Mouse (Mus musculus): ENCODE measurements around the gene Rapsn. TPM values are rescaled to one million over a fixed set of nuclear protein-coding genes. Genes with fewer than 3 reads are reported as not detected.

Gene Rapsn
- polyA plus RNA-seq, 1 experiment: 2.1 TPM

DNA sequence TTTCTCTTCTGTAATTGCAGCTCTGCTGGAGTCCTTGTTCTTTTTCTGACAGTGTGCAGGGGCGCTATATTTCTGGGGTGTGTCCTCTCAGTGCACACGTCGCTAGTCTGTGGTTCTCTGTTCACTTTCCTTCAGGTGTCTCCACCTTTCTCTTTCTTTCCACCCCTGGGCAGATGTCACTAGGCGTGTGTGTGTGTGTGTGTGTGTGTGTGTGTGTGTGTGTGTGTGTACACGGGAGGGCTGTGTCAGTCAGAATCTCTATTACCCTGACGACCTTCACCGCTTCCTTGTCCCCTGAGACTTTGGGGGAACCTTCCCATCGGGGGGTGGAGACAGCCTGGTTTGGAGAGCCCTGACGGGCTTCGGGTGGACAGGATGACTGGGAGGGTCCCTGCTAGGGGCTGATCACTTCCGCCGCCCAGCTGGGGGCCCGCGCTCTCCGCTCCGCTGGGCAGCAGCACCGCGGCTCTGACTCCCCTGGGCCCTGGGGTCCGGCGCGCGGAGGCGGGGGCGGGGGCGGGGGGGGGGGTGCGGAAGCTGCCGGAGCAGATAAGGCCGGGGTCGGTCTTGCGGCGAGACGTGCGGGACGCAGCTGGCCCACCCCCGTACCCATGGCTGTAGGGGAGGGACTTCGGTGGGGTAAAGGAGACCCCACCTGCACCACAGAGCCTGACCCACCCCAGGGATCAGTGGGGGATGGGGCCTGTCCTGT lies 43.0 kb downstream of the Rapsn start:
- under 1% methylated on average over 35 of the region's 36 CpGs for WGBS
- Histone ChIP-seq H3K27ac (ENCODE audit: control insufficient read depth, insufficient read depth, low read depth, low read length, poor library complexity) (peak overlapping the region; percentile 84), H3K4me3 (replicated peaks; ENCODE audit: control insufficient read depth, low read depth, low read length) (peak overlapping the region; percentile 57)

GRCm38 (mm10) chr2:91079026-91079384 lies 43.6 kb downstream of the Rapsn start:
- H3K4me1 ChIP-seq (ENCODE audit: control insufficient read depth, insufficient read depth, low read length): peaks cover 8% of the 10 kb centered on the region
- TF ChIP-seq POLR2A (IDR thresholded peaks at IDR 0.05; ENCODE audit: borderline replicate concordance, control insufficient read depth, low read depth, low read length) (no peak), CTCF (IDR thresholded peaks at IDR 0.05; ENCODE audit: control insufficient read depth, insufficient read depth, low read length) (no peak)
- WGBS: 27% methylated on average over 5 of the region's 5 CpGs
- peak overlapping the region; percentile 84 for H3K27ac ChIP-seq (ENCODE audit: control insufficient read depth, insufficient read depth, low read depth, low read length, poor library complexity)
- H3K4me3 ChIP-seq (replicated peaks; ENCODE audit: control insufficient read depth, low read depth, low read length): peak overlapping the region; percentile 16

More for the DNA sequence above, 43.0 kb downstream of the Rapsn start:
- peaks cover 8% of the 10 kb centered on the region for H3K4me1 ChIP-seq (ENCODE audit: control insufficient read depth, insufficient read depth, low read length)
- TF ChIP-seq POLR2A (IDR thresholded peaks at IDR 0.05; ENCODE audit: borderline replicate concordance, control insufficient read depth, low read depth, low read length): no peak; the same call in 1 of the 2 replicates
- no peak for TF ChIP-seq CTCF (IDR thresholded peaks at IDR 0.05; ENCODE audit: control insufficient read depth, insufficient read depth, low read length)

- 20% methylated on average over 8 of the region's 8 CpGs for WGBS
- peak overlapping the region; percentile 32 for H3K27ac ChIP-seq (ENCODE audit: control insufficient read depth, insufficient read depth, low read depth, low read length, poor library complexity)
Measured at GRCm38 (mm10) chr2:91080784-91081513, 45.5 kb downstream of the Rapsn start.

DNA sequence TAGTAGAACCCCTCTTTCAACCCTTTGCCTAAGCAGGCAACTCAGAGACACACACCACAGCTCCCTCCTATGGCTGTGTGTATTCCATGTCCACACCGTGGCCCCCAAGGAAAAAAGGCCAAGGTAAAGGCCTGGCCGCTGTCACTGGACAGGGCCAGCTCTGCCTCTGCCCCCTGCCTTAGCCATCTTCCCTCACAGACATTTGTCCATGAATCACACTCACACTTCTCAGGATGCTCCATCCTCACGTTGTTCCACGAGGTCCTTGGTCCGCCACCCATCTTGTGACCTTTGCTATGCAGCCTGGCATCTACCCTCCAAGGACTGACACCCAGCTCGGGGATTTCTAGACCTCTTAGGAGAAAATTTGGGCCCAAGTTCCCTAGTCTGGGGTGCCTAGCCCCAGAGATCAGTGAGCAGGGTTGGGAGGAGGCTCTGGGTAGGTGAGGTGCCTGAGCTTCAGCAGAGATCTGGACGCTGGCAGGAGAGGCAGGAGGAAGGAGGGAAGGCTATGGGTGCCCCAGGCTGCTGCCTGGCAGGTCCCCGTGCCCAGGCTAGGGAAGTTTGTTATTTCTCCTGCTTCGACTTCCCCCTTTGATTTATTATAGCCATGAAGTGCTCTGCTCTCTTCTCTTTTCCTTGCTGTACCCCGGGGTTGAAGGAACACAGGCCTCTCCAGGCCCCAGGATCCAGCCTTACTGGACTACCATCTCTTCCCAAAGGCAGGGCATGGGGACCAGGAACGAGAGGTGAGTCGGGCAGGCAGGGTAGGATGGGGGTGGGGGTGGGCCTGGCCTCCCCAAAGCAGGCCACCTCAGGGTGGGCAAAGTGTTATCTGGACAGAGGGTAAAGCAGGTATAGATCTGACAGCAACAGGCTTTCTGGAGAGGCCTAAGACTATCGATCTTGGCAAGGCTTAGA lies 46.6 kb downstream of the Rapsn start, which contains the start of gene Spi1:
TSS of gene Spi1 (plus strand) at position 616 of the 921 bp plus-strand sequence.
- Histone ChIP-seq H3K4me3 (replicated peaks; ENCODE audit: control insufficient read depth, low read depth, low read length) (peak within 1 kb of the TSS; percentile 59), H3K4me1 (ENCODE audit: control insufficient read depth, insufficient read depth, low read length) (peaks cover 14% of the 10 kb centered on the region), H3K27ac (ENCODE audit: control insufficient read depth, insufficient read depth, low read depth, low read length, poor library complexity) (peak within 1 kb of the TSS; percentile 89)
- 20% methylated on average over 13 of the region's 13 CpGs for WGBS
- TF ChIP-seq CTCF (IDR thresholded peaks at IDR 0.05; ENCODE audit: control insufficient read depth, insufficient read depth, low read length) (no peak), POLR2A (IDR thresholded peaks at IDR 0.05; ENCODE audit: borderline replicate concordance, control insufficient read depth, low read depth, low read length) (peak; percentile 40; the same call in 1 of the 2 replicates)

More at GRCm38 (mm10) chr2:91080784-91081513, 45.5 kb downstream of the Rapsn start:
- TF ChIP-seq CTCF (IDR thresholded peaks at IDR 0.05; ENCODE audit: control insufficient read depth, insufficient read depth, low read length): no peak
- TF ChIP-seq POLR2A (IDR thresholded peaks at IDR 0.05; ENCODE audit: borderline replicate concordance, control insufficient read depth, low read depth, low read length): no peak
- Histone ChIP-seq H3K4me1 (ENCODE audit: control insufficient read depth, insufficient read depth, low read length) (peaks cover 10% of the 10 kb centered on the region), H3K4me3 (replicated peaks; ENCODE audit: control insufficient read depth, low read depth, low read length) (no peak overlapping the region)

GRCm38 (mm10) chr2:91082844-91083243 lies 47.4 kb downstream of the Rapsn start:
- H3K4me3 ChIP-seq (replicated peaks; ENCODE audit: control insufficient read depth, low read depth, low read length): peak overlapping the region; percentile 48
- peak overlapping the region; percentile 89 for H3K27ac ChIP-seq (ENCODE audit: control insufficient read depth, insufficient read depth, low read depth, low read length, poor library complexity)
- WGBS: 2% methylated on average over 11 of the region's 11 CpGs
- peaks cover 14% of the 10 kb centered on the region for H3K4me1 ChIP-seq (ENCODE audit: control insufficient read depth, insufficient read depth, low read length)
- peak; percentile 14; the same call in 1 of the 2 replicates for TF ChIP-seq CTCF (IDR thresholded peaks at IDR 0.05; ENCODE audit: control insufficient read depth, insufficient read depth, low read length)
- peak; percentile 96 for TF ChIP-seq POLR2A (IDR thresholded peaks at IDR 0.05; ENCODE audit: borderline replicate concordance, control insufficient read depth, low read depth, low read length)

DNA sequence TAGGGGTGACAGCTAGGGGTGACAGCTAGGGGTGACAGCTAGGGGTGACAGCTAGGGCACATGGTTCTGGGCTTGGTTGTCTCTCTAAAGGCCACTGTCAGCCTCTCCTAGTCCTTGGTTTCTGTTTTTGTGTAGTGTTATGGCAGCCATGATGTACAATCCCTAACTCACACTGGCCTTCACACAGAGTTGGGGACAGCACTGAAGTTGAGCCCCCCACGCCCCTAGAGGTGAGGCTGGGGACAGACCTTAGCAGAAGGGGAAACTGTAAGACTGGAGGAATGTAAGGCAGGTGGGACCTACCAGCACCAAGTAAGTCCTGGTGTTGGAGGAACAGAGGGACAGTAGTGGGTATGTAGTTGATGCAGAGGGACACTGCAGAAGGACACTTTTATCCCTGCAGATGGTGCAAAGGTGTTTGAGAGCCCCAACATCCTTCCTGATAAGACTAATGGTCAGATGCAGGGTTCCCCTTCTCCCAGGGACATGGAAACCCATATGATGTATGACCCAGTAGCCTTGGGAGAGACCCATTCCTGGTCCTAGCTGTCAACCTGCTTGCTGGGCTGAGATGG lies 48.0 kb downstream of the Rapsn start:
- TF ChIP-seq POLR2A (IDR thresholded peaks at IDR 0.05; ENCODE audit: borderline replicate concordance, control insufficient read depth, low read depth, low read length) (no peak), CTCF (IDR thresholded peaks at IDR 0.05; ENCODE audit: control insufficient read depth, insufficient read depth, low read length) (peak; percentile 9; the same call in 1 of the 2 replicates)
- peak overlapping the region; percentile 89 for H3K27ac ChIP-seq (ENCODE audit: control insufficient read depth, insufficient read depth, low read depth, low read length, poor library complexity)
- H3K4me3 ChIP-seq (replicated peaks; ENCODE audit: control insufficient read depth, low read depth, low read length): peak overlapping the region; percentile 48
- H3K4me1 ChIP-seq (ENCODE audit: control insufficient read depth, insufficient read depth, low read length): peaks cover 15% of the 10 kb centered on the region
- 8% methylated on average over 1 of the region's 1 CpGs for WGBS

DNA sequence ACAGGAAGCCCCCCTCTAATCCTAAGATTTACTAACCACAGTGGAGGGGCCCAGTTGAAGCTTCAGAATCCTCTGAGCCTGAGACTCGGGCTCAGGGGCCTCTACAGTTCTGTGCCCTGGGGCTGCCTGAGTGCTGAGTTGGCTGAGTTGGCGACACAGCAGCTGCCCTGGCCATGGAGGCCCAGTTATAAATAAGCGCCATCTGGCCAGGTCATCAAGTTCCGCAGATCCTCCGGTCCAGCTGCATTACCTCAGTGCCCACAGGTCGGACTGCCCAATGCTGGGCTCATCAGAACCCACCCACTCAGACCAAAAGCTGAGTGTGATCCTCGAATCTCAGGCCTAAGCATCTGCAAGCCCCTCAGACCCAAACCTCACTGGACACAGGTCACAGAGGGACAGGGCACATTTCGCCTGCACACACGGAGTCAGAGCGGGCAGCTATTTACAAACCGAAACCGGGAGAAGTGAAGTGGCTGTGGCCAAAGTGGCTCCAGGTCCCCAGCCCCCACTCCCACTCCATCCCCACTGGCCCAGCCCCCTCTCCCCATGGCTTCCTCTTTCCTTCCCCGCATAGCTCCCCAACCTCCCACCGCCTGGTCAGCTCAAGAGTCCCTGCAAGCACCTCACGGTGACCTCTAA lies 48.9 kb downstream of the Rapsn start:
- Histone ChIP-seq H3K4me3 (replicated peaks; ENCODE audit: control insufficient read depth, low read depth, low read length) (peak overlapping the region; percentile 60), H3K4me1 (ENCODE audit: control insufficient read depth, insufficient read depth, low read length) (peaks cover 15% of the 10 kb centered on the region), H3K27ac (ENCODE audit: control insufficient read depth, insufficient read depth, low read depth, low read length, poor library complexity) (peak overlapping the region; percentile 89)
- WGBS: 24% methylated on average over 15 of the region's 15 CpGs
- TF ChIP-seq CTCF (IDR thresholded peaks at IDR 0.05; ENCODE audit: control insufficient read depth, insufficient read depth, low read length) (no peak), POLR2A (IDR thresholded peaks at IDR 0.05; ENCODE audit: borderline replicate concordance, control insufficient read depth, low read depth, low read length) (0 out of 2 replicates have a peak, but pooled peaks have one; percentile 39)

All from bone marrow, adult 2 months (tissue).